Mouse (Mus musculus) forebrain, embryonic 13.5 days (tissue): ENCODE data around the gene BC107364. TPM values are rescaled to one million over a fixed set of nuclear protein-coding genes. Genes with fewer than 3 reads are reported as not detected.
"Not testable (repeated sequence)": the region's sequence is repeated elsewhere in the genome, so short reads cannot be mapped to it uniquely, and the experiment has no call there.

ENCODE experiments used
- ATAC-seq: fragments of 200-750 bp; cut with Nextera tagmentation; 2 replicates; pipeline ENCODE4 v1.8.0; 2017
- H3K27ac ChIP-seq: fragments of 300-500 bp; sonication (generic); 2 replicates; pipeline ENCODE4 v1.5.1; 2015; ENCODE audit warnings: inconsistent platforms, mild to moderate bottlenecking, moderate library complexity
- H3K27me3 ChIP-seq: fragments of 300-500 bp; sonication (generic); 2 replicates; pipeline ENCODE4 v1.6.1; 2015; ENCODE audit warnings: mild to moderate bottlenecking, inconsistent platforms
- H3K36me3 ChIP-seq: fragments of 300-500 bp; sonication (generic); 2 replicates; pipeline ENCODE4 v1.6.1; 2015; ENCODE audit warnings: mild to moderate bottlenecking, inconsistent platforms; ENCODE audit not compliant: poor library complexity, severe bottlenecking
- H3K4me1 ChIP-seq: fragments of 300-500 bp; sonication (generic); 2 replicates; pipeline ENCODE4 v1.6.1; 2015; ENCODE audit warnings: inconsistent platforms
- H3K4me2 ChIP-seq: fragments of 300-500 bp; sonication (generic); 2 replicates; pipeline ENCODE4 v1.6.1; 2015; ENCODE audit warnings: inconsistent platforms, mild to moderate bottlenecking, moderate library complexity
- H3K4me3 ChIP-seq: fragments of 300-500 bp; sonication (generic); 2 replicates; pipeline ENCODE4 v1.5.1; 2015; ENCODE audit warnings: mild to moderate bottlenecking, inconsistent platforms
- H3K9ac ChIP-seq: fragments of 300-500 bp; sonication (generic); 2 replicates; pipeline ENCODE4 v1.6.1; 2015; ENCODE audit warnings: mild to moderate bottlenecking, inconsistent platforms
- H3K9me3 ChIP-seq: fragments of 300-500 bp; sonication (generic); replicated peaks from 2 replicates; pipeline ENCODE4 v1.6.1; 2016; ENCODE audit warnings: inconsistent platforms
- WGBS: fragments of 180-500 bp; shearing (Covaris S2); methylation state at CpG from one replicate; pipeline ENCODE4 v1.1.7; 2015; 5-methylcytosine and 5-hydroxymethylcytosine counted together
- polyA plus RNA-seq: library from polyadenylated mRNA; unstranded; fragments of >200 nt; fragmentation: Nextera tagmentation; extraction: Ambion mirVana; gene quantifications from 2 replicates; pipeline ENCODE4 v1.2.1, GENCODE M21; 2015

The BC107364 gene
- polyA plus RNA-seq, 1 experiment from 2014 or later: not detected

GRCm38 (mm10) chr3:96405541-96406503 lies 46.3 kb downstream of the BC107364 start:
- H3K9ac ChIP-seq: no peak overlapping the region
- 63% methylated on average over 32 of the region's 32 CpGs for WGBS
- peaks cover 8% of the 10 kb centered on the region; the same call in 1 of the 2 replicates for H3K9me3 ChIP-seq
- H3K4me2 ChIP-seq: no peak overlapping the region
- H3K4me3 ChIP-seq: no peak overlapping the region
- peaks cover 17% of the 10 kb centered on the region for H3K4me1 ChIP-seq
- peaks cover 93% of the 10 kb centered on the region for H3K27me3 ChIP-seq
- no peaks in the 10 kb centered on the region for H3K36me3 ChIP-seq
- no peak overlapping the region for H3K27ac ChIP-seq
- no peak for ATAC-seq

- Histone ChIP-seq H3K27me3 (peaks cover 93% of the 10 kb centered on the region), H3K4me3 (no peak overlapping the region), H3K36me3 (no peaks in the 10 kb centered on the region), H3K27ac (no peak overlapping the region), H3K9me3 (peaks cover 6% of the 10 kb centered on the region; the same call in 1 of the 2 replicates), H3K4me1 (peaks cover 17% of the 10 kb centered on the region), H3K9ac (no peak overlapping the region), H3K4me2 (no peak overlapping the region; the same call in 1 of the 2 replicates)
- no peak for ATAC-seq
- WGBS: 26% methylated on average over 11 of the region's 11 CpGs
Measured at GRCm38 (mm10) chr3:96405004-96405403, 47.1 kb downstream of the BC107364 start.

- Histone ChIP-seq H3K4me1 (peaks cover 14% of the 10 kb centered on the region), H3K9ac (no peak overlapping the region), H3K27ac (no peak overlapping the region), H3K4me3 (peak overlapping the region; percentile 16), H3K4me2 (peak overlapping the region; percentile 41), H3K27me3 (peaks cover 93% of the 10 kb centered on the region), H3K9me3 (peaks cover 3% of the 10 kb centered on the region; the same call in 1 of the 2 replicates), H3K36me3 (no peaks in the 10 kb centered on the region)
- ATAC-seq: no peak
- WGBS: 2% methylated on average over 26 of the region's 26 CpGs
Measured at GRCm38 (mm10) chr3:96404450-96404849, 47.7 kb downstream of the BC107364 start.

- Histone ChIP-seq H3K4me1 (peaks cover 9% of the 10 kb centered on the region), H3K36me3 (no peaks in the 10 kb centered on the region), H3K9me3 (peaks cover 3% of the 10 kb centered on the region; the same call in 1 of the 2 replicates), H3K4me2 (no peak overlapping the region), H3K27ac (no peak overlapping the region), H3K27me3 (peaks cover 94% of the 10 kb centered on the region), H3K4me3 (no peak overlapping the region), H3K9ac (no peak overlapping the region)
- ATAC-seq: no peak
- WGBS: 28% methylated on average over 1 of the region's 1 CpGs
Measured at GRCm38 (mm10) chr3:96403016-96403415, 49.1 kb downstream of the BC107364 start.

GRCm38 (mm10) chr3:96401832-96402501 lies 50.1 kb downstream of the BC107364 start:
- peak overlapping the region; percentile 52 for H3K4me2 ChIP-seq
- H3K4me3 ChIP-seq: peak overlapping the region; percentile 35
- H3K36me3 ChIP-seq: no peaks in the 10 kb centered on the region
- H3K27me3 ChIP-seq: peaks cover 96% of the 10 kb centered on the region
- H3K27ac ChIP-seq: no peak overlapping the region
- H3K9ac ChIP-seq: no peak overlapping the region
- H3K9me3 ChIP-seq: peaks cover 3% of the 10 kb centered on the region; the same call in 1 of the 2 replicates
- WGBS: under 1% methylated on average over 41 of the region's 41 CpGs
- peak; percentile 36; the same call in 1 of the 2 replicates for ATAC-seq
- H3K4me1 ChIP-seq: peaks cover 9% of the 10 kb centered on the region

GRCm38 (mm10) chr3:96401474-96401831 lies 50.7 kb downstream of the BC107364 start:
- Histone ChIP-seq H3K27ac (no peak overlapping the region), H3K9me3 (peaks cover 3% of the 10 kb centered on the region; the same call in 1 of the 2 replicates), H3K4me2 (peak overlapping the region; percentile 52), H3K36me3 (no peaks in the 10 kb centered on the region), H3K27me3 (peaks cover 97% of the 10 kb centered on the region), H3K9ac (no peak overlapping the region), H3K4me3 (peak overlapping the region; percentile 35), H3K4me1 (peaks cover 9% of the 10 kb centered on the region)
- WGBS: 2% methylated on average over 13 of the region's 13 CpGs
- no peak for ATAC-seq

GRCm38 (mm10) chr3:96398911-96399310 lies 53.2 kb downstream of the BC107364 start:
- no peak for ATAC-seq
- peaks cover 98% of the 10 kb centered on the region for H3K27me3 ChIP-seq
- 4% methylated on average over 5 of the region's 5 CpGs for WGBS
- H3K27ac ChIP-seq: no peak overlapping the region
- no peak overlapping the region for H3K9ac ChIP-seq
- no peaks in the 10 kb centered on the region for H3K9me3 ChIP-seq
- H3K36me3 ChIP-seq: no peaks in the 10 kb centered on the region
- H3K4me3 ChIP-seq: no peak overlapping the region
- H3K4me2 ChIP-seq: no peak overlapping the region
- peaks cover 5% of the 10 kb centered on the region; the same call in 1 of the 2 replicates for H3K4me1 ChIP-seq

- H3K27ac ChIP-seq: no peak overlapping the region
- no peaks in the 10 kb centered on the region for H3K9me3 ChIP-seq
- ATAC-seq: no peak
- H3K9ac ChIP-seq: no peak overlapping the region
- H3K4me1 ChIP-seq: peaks cover 4% of the 10 kb centered on the region; the same call in 1 of the 2 replicates
- WGBS: 93% methylated on average over 7 of the region's 7 CpGs
- H3K4me2 ChIP-seq: no peak overlapping the region
- no peaks in the 10 kb centered on the region for H3K36me3 ChIP-seq
- peaks cover 93% of the 10 kb centered on the region for H3K27me3 ChIP-seq
- no peak overlapping the region for H3K4me3 ChIP-seq
Measured at GRCm38 (mm10) chr3:96396857-96397256, 55.2 kb downstream of the BC107364 start.

GRCm38 (mm10) chr3:96387202-96387601 lies 64.9 kb downstream of the BC107364 start:
- H3K27ac ChIP-seq, H3K9ac ChIP-seq, H3K4me1 ChIP-seq, H3K9me3 ChIP-seq, ATAC-seq, H3K4me2 ChIP-seq, H3K4me3 ChIP-seq, H3K36me3 ChIP-seq: not testable (repeated sequence)
- WGBS: no CpG with 5 or more reads among the region's 18 CpGs
- peaks cover 36% of the 10 kb centered on the region for H3K27me3 ChIP-seq

Other genes starting within 250 kb of the BC107364 start
- gene Bola1, start 232.6 kb downstream of the BC107364 start, polyA plus RNA-seq: 82.2 and 86.6 TPM in 2 replicates
- gene Hist2h2ab, start 232.4 kb downstream of the BC107364 start, polyA plus RNA-seq: 0.78 and 2.2 TPM in 2 replicates
- gene Hist2h2ac, start 231.4 kb downstream of the BC107364 start, polyA plus RNA-seq: 13.2 and 13.3 TPM in 2 replicates
- gene Hist2h2be, start 231.2 kb downstream of the BC107364 start, polyA plus RNA-seq: 10.7 and 11.0 TPM in 2 replicates
- gene Hist2h3c2, start 213.2 kb downstream of the BC107364 start, polyA plus RNA-seq: 14.7 and 15.0 TPM in 2 replicates
- gene Hist2h2aa2, start 212.0 kb downstream of the BC107364 start, polyA plus RNA-seq: 74.1 and 91.2 TPM in 2 replicates
- gene Hist2h2aa1, start 206.8 kb downstream of the BC107364 start, polyA plus RNA-seq: 46.4 and 48.0 TPM in 2 replicates
- 0.34 and 0.93 TPM in 2 replicates for gene Hist2h3c1, start 205.6 kb downstream of the BC107364 start, polyA plus RNA-seq
- gene Hist2h4, start 189.0 kb downstream of the BC107364 start, polyA plus RNA-seq: 22.4 and 24.3 TPM in 2 replicates
- 105 and 122 TPM in 2 replicates for gene Hist2h3b, start 183.7 kb downstream of the BC107364 start, polyA plus RNA-seq
- gene Hist2h2bb, start 182.6 kb downstream of the BC107364 start, polyA plus RNA-seq: 16.0 and 19.8 TPM in 2 replicates
- 0.56 and 1.0 TPM in 2 replicates for gene Fcgr1, start 158.3 kb downstream of the BC107364 start, polyA plus RNA-seq
- gene Hfe2, start 72.9 kb upstream of the BC107364 start, polyA plus RNA-seq: 0.25 and 0.36 TPM in 2 replicates
- gene Txnip, start 105.7 kb upstream of the BC107364 start, polyA plus RNA-seq: 49.1 and 51.0 TPM in 2 replicates
- 1.2 and 1.3 TPM in 2 replicates for gene Gm16253, start 124.7 kb upstream of the BC107364 start, polyA plus RNA-seq
- gene Polr3gl, start 141.9 kb upstream of the BC107364 start, polyA plus RNA-seq: 37.5 and 40.2 TPM in 2 replicates
- gene Ankrd34a, start 144.3 kb upstream of the BC107364 start, polyA plus RNA-seq: 6.6 and 6.7 TPM in 2 replicates
- 6.9 and 7.2 TPM in 2 replicates for gene Lix1l, start 148.8 kb upstream of the BC107364 start, polyA plus RNA-seq
- 161 and 168 TPM in 2 replicates for gene Rbm8a, start 177.6 kb upstream of the BC107364 start, polyA plus RNA-seq
- 48.2 and 54.0 TPM in 2 replicates for gene Pex11b, start 183.1 kb upstream of the BC107364 start, polyA plus RNA-seq
- 0.06 and 0.10 TPM in 2 replicates for gene Gm42957, start 183.2 kb upstream of the BC107364 start, polyA plus RNA-seq
- 0.40 and 0.57 TPM in 2 replicates for gene Itga10, start 193.3 kb upstream of the BC107364 start, polyA plus RNA-seq
- 0.57 and 2.3 TPM in 2 replicates for gene Ankrd35, start 217.8 kb upstream of the BC107364 start, polyA plus RNA-seq
- 28.8 and 31.0 TPM in 2 replicates for gene Pias3, start 244.1 kb upstream of the BC107364 start, polyA plus RNA-seq